Comparison of ENCODE assay signal across 8 mouse cellular contexts in genomic region chr1:151500531-151501361, GRCm38 (mm10). TPM values are rescaled to one million over a fixed set of nuclear protein-coding genes. Genes with fewer than 3 reads are reported as not detected.
DNase-seq lines count a peak whose midpoint lies in the region; ATAC-seq lines count a peak whose summit lies in the region.

Gene Rnf2 (minus strand): TSS chr1:151500955.

- peak within 1 kb of the TSS; percentile 87 for H3K4me3 ChIP-seq in brown adipose tissue, adult 24 weeks (ENCODE audit: insufficient read depth, low read depth, low read length)
- H3K4me3 ChIP-seq in heart, embryonic 14.5 days (ENCODE audit: control insufficient read depth in 1 of 2, insufficient read depth in 1 of 2, low read depth in 1 of 2, low read length in 2 of 2) = peak within 1 kb of the TSS; percentile 82 to 95
- peak within 1 kb of the TSS; percentile 94 for H3K4me3 ChIP-seq in liver, embryonic 13.5 days (replicated peaks)
- peak within 1 kb of the TSS; percentile 89 for H3K4me3 ChIP-seq in stomach, embryonic 16.5 days (replicated peaks; ENCODE audit: low read length)

- H3K36me3 ChIP-seq in heart, embryonic 14.5 days (ENCODE audit: control insufficient read depth, insufficient read depth, low read length) = no peaks in the 10 kb centered on the region
- H3K36me3 ChIP-seq in liver, embryonic 13.5 days = no peaks in the 10 kb centered on the region
- H3K36me3 ChIP-seq in stomach, embryonic 16.5 days (ENCODE audit: control insufficient read depth, insufficient read depth, low read length) = no peaks in the 10 kb centered on the region

- WGBS in heart, embryonic 14.5 days = under 1% methylated on average over 49 of the region's 90 CpGs
- WGBS in liver, embryonic 13.5 days (ENCODE audit: insufficient replicate concordance) = under 1% methylated on average over 72 of the region's 90 CpGs
- 1% methylated on average over 89 of the region's 90 CpGs for WGBS in stomach, embryonic 16.5 days

- peak; percentile 97 for DNase-seq in CD4-positive, CD25-positive, alpha-beta regulatory T cell, adult 2 months (ENCODE audit: low read depth, low spot score)
- DNase-seq in fibroblast of lung, adult 2 months (ENCODE audit: low read depth) = peak; percentile 86
- peak; percentile 97 for DNase-seq in kidney, postnatal 14 days
- DNase-seq in liver, embryonic 13.5 days = peak; percentile 85
- peak; percentile 92 for DNase-seq in neural tube, embryonic 10.5 days (ENCODE audit: extremely low spot score, low spot score)

- H3K4me2 ChIP-seq in heart, embryonic 14.5 days (ENCODE audit: low read length) = peak within 1 kb of the TSS; percentile 60
- H3K4me2 ChIP-seq in liver, embryonic 13.5 days = peak within 1 kb of the TSS; percentile 91
- peak within 1 kb of the TSS; percentile 76 for H3K4me2 ChIP-seq in stomach, embryonic 16.5 days (ENCODE audit: low read depth, low read length)

- peak; percentile 98 for ATAC-seq in heart, embryonic 14.5 days (ENCODE audit: insufficient number of reproducible peaks, insufficient read depth, low FRiP score, low read depth)
- ATAC-seq in liver, embryonic 13.5 days (ENCODE audit: low read depth) = peak; percentile 97
- ATAC-seq in stomach, embryonic 16.5 days (ENCODE audit: insufficient read depth, low FRiP score) = peak; percentile 99

- H3K9me3 ChIP-seq in heart, embryonic 14.5 days (ENCODE audit: control insufficient read depth, low read length) = no peaks in the 10 kb centered on the region
- H3K9me3 ChIP-seq in liver, embryonic 13.5 days (replicated peaks) = no peaks in the 10 kb centered on the region
- no peaks in the 10 kb centered on the region for H3K9me3 ChIP-seq in stomach, embryonic 16.5 days (replicated peaks; ENCODE audit: control insufficient read depth, low read length)

- peak within 1 kb of the TSS; percentile 80 for H3K27ac ChIP-seq in brown adipose tissue, adult 24 weeks (replicated peaks; ENCODE audit: low read depth, low read length)
- H3K27ac ChIP-seq in heart, embryonic 14.5 days (replicated peaks in 1 of 2; ENCODE audit: control insufficient read depth in 1 of 2, insufficient read depth in 1 of 2, low read depth in 2 of 2, low read length in 2 of 2) = peak within 1 kb of the TSS; percentile 88 to 98
- peak within 1 kb of the TSS; percentile 87 for H3K27ac ChIP-seq in liver, embryonic 13.5 days
- H3K27ac ChIP-seq in stomach, embryonic 16.5 days (ENCODE audit: low read length) = peak within 1 kb of the TSS; percentile 98

- H3K27me3 ChIP-seq in heart, embryonic 14.5 days (ENCODE audit: control insufficient read depth, insufficient read depth, low read length) = no peaks in the 10 kb centered on the region
- H3K27me3 ChIP-seq in liver, embryonic 13.5 days = no peaks in the 10 kb centered on the region
- H3K27me3 ChIP-seq in stomach, embryonic 16.5 days (ENCODE audit: control insufficient read depth, insufficient read depth, low read length) = no peaks in the 10 kb centered on the region

- peaks cover 7% of the 10 kb centered on the region for H3K4me1 ChIP-seq in brown adipose tissue, adult 24 weeks (ENCODE audit: control insufficient read depth, insufficient read depth, insufficient read length, low read length)
- H3K4me1 ChIP-seq in heart, embryonic 14.5 days (ENCODE audit: control insufficient read depth in 2 of 2, insufficient read depth in 2 of 2, low read length in 2 of 2) = peaks cover 6 to 27% of the 10 kb centered on the region in 2 experiments
- H3K4me1 ChIP-seq in liver, embryonic 13.5 days (replicated peaks) = peaks cover 28% of the 10 kb centered on the region
- H3K4me1 ChIP-seq in stomach, embryonic 16.5 days (ENCODE audit: control insufficient read depth, insufficient read depth, low read length) = peaks cover 9% of the 10 kb centered on the region

- peak within 1 kb of the TSS; percentile 97 for H3K9ac ChIP-seq in heart, embryonic 14.5 days (ENCODE audit: low read length)
- H3K9ac ChIP-seq in liver, embryonic 13.5 days = peak within 1 kb of the TSS; percentile 95
- H3K9ac ChIP-seq in stomach, embryonic 16.5 days (ENCODE audit: low read length) = peak within 1 kb of the TSS; percentile 98

RNA-seq across cellular contexts. Expression of gene Rnf2, which starts in this region (rescaled TPM):
- polyA plus RNA-seq in brown adipose tissue, adult 24 weeks (2012; ENCODE audit: insufficient read depth, insufficient read length, missing spikeins) = 13.0 and 13.2 TPM in 2 replicates
- polyA plus RNA-seq in heart, embryonic 14.5 days (2014; fragmentation: Nextera tagmentation; extraction: Ambion mirVana) = 69.2 and 73.7 TPM in 2 replicates
- 21.5 and 28.9 TPM in 2 replicates for polyA plus RNA-seq in liver, embryonic 13.5 days (2015; fragmentation: Nextera tagmentation; extraction: Ambion mirVana)
- 69.9 and 74.1 TPM in 2 replicates for polyA plus RNA-seq in stomach, embryonic 16.5 days (2015; fragmentation: Nextera tagmentation; extraction: Ambion mirVana)

Comparison
In these comparisons a context has a peak if more than half of its experiments do, and no peak if none do; other contexts are left out.
1. Peak in every context shown above with its lines: DNase-seq, ATAC-seq, H3K4me3 ChIP-seq and H3K27ac ChIP-seq.